Mouse (Mus musculus) liver, adult 2 months (tissue): ENCODE results near the gene Dlg1. TPM values are rescaled to one million over a fixed set of nuclear protein-coding genes. Genes with fewer than 3 reads are reported as not detected.
"Not testable (repeated sequence)": the region's sequence is repeated elsewhere in the genome, so short reads cannot be mapped to it uniquely, and the experiment has no call there.

ENCODE experiments used
- DNase-seq: peaks from one replicate; pipeline ENCODE4 v3.0.0-alpha.2; 2011; ENCODE audit warnings: low read depth, low spot score; ENCODE audit errors: extremely low read depth
- H3K27ac ChIP-seq: fragments of 200-500 bp; replicated peaks from 2 replicates; pipeline ENCODE4 v1.5.1; 2012; ENCODE audit warnings: low read depth, mild to moderate bottlenecking, control low read depth, inconsistent platforms, low read length; ENCODE audit not compliant: insufficient read depth
- H3K27me3 ChIP-seq: fragments of 200-500 bp; 2 replicates; pipeline ENCODE4 v1.6.1; 2012; ENCODE audit warnings: mild to moderate bottlenecking, moderate library complexity, low read length, inconsistent platforms; ENCODE audit not compliant: control insufficient read depth, insufficient read depth
- H3K36me3 ChIP-seq: fragments of 200-500 bp; 2 replicates; pipeline ENCODE4 v1.6.1; 2012; ENCODE audit warnings: low read length, inconsistent platforms; ENCODE audit not compliant: control insufficient read depth, insufficient read depth
- H3K4me1 ChIP-seq: fragments of 200-500 bp; 2 replicates; pipeline ENCODE4 v1.6.1; 2011; ENCODE audit warnings: low read length; ENCODE audit not compliant: control insufficient read depth, insufficient read depth
- H3K4me3 ChIP-seq: fragments of 200-500 bp; 2 replicates; pipeline ENCODE4 v1.5.1; 2011; ENCODE audit warnings: low read depth, mild to moderate bottlenecking, control low read depth, low read length, moderate library complexity; ENCODE audit not compliant: insufficient read depth
- H3K79me2 ChIP-seq: fragments of 200-500 bp; 2 replicates; pipeline ENCODE4 v1.6.1; 2012; ENCODE audit warnings: inconsistent platforms, mild to moderate bottlenecking, low read length, moderate library complexity; ENCODE audit not compliant: control insufficient read depth, insufficient read depth
- H3K9ac ChIP-seq: fragments of 200-500 bp; 2 replicates; pipeline ENCODE4 v1.6.1; 2012; ENCODE audit warnings: low read depth, mild to moderate bottlenecking, control low read depth, inconsistent platforms, low read length
- CTCF ChIP-seq: fragments of 200-500 bp; IDR thresholded peaks from 2 replicates; pipeline ENCODE4 v1.5.1; 2011; ENCODE audit warnings: low read depth, low read length, control low read depth
- POLR2A ChIP-seq: fragments of 200-500 bp; IDR thresholded peaks from 2 replicates; pipeline ENCODE4 v1.6.1; 2011; ENCODE audit warnings: low read length, control low read depth; ENCODE audit not compliant: insufficient read depth; ENCODE audit errors: extremely low read depth
- WGBS: fragments of 180-500 bp; shearing (Covaris S2); methylation state at CpG from one replicate; pipeline ENCODE4 v1.1.7; 2018; 5-methylcytosine and 5-hydroxymethylcytosine counted together
- polyA plus RNA-seq: library from polyadenylated mRNA; depleted of rRNA; stranded (reverse); fragments of >200 nt; gene quantifications from 2 replicates; pipeline ENCODE4 v1.2.3, GENCODE M21; 2012
- total RNA-seq: library from RNA; depleted of rRNA; stranded (reverse); fragments of >200 nt; gene quantifications from 2 replicates; pipeline ENCODE4 v1.2.3, GENCODE M21; 2014

Gene Dlg1
- total and polyA plus RNA-seq, 2 experiments = 10.8 to 42.7 TPM

DNA sequence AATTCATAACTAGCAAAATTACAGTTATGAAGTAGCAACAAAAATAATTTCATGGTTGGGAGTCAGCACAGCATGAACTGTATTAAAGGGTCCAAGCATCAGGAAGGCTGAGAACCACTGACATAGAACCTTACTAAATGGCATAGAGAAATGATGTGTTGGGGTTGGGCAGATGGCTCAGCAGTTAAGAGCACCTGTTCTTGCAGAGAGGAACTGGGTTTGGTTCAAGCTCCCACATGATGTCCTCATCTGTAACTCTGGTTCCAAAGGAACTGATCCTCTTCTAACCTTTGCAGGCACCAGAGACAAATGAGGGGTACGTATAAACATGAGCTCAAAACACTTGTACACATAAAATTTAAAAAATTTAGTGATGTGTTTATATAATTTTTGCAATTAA lies 59.7 kb downstream of the Dlg1 start:
- TF ChIP-seq CTCF (no peak), POLR2A (no peak)
- no peak overlapping the region for H3K4me3 ChIP-seq
- WGBS = 94% methylated on average over 1 of the region's 1 CpGs
- H3K27me3 ChIP-seq = no peaks in the 10 kb centered on the region
- H3K4me1 ChIP-seq = no peaks in the 10 kb centered on the region
- H3K36me3 ChIP-seq = no peaks in the 10 kb centered on the region
- H3K79me2 ChIP-seq = peaks cover 17% of the 10 kb centered on the region
- H3K27ac ChIP-seq = no peak overlapping the region
- no peak for DNase-seq
- H3K9ac ChIP-seq = no peak overlapping the region

DNA sequence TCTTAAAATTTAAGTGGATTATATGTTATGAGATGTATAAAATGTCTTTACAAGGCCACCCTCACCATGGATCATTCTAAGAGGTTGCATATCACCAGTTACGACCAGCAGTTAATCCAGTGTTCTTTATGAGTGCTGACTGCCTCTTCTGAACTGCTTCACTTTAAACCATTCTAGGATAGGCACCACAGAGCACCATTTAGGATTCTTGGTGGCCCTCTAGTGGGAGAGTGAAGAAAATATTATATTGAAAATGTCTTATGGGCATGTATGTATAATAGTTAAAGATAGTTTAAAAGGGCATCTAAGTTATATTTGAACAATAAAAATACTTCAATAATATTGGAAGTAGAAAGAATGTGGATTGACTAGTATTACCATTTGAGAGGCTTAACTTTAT lies 60.9 kb downstream of the Dlg1 start:
- no peaks in the 10 kb centered on the region for H3K36me3 ChIP-seq
- H3K4me1 ChIP-seq = no peaks in the 10 kb centered on the region
- peak; percentile 43 for DNase-seq
- no peak overlapping the region for H3K4me3 ChIP-seq
- H3K27me3 ChIP-seq = no peaks in the 10 kb centered on the region
- no peak overlapping the region for H3K9ac ChIP-seq
- WGBS = 42% methylated on average over 1 of the region's 1 CpGs
- H3K27ac ChIP-seq = no peak overlapping the region
- TF ChIP-seq POLR2A = no peak
- peak; percentile 18; the same call in 1 of the 2 replicates for TF ChIP-seq CTCF
- peaks cover 17% of the 10 kb centered on the region for H3K79me2 ChIP-seq

DNA sequence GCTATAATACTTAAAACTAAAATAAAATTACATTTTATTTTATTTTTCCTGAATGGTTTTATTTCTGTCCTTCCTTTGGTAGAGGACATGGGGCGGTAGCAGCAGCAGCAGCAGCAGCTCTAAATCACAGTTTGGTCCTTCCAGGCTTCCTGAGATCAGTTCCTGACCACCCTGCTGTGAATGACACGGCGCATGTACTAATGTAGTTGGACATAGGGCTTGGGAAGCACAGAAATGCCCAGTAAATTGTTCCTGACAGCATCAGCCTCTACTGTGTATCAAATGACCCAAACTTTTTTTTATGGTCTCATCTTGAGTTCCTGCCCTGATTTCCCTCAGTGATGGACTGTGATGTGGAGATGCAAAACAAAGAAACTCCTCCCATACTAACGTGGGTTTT lies 61.6 kb downstream of the Dlg1 start:
- no peaks in the 10 kb centered on the region for H3K27me3 ChIP-seq
- no peaks in the 10 kb centered on the region for H3K36me3 ChIP-seq
- TF ChIP-seq POLR2A = no peak
- H3K4me3 ChIP-seq = no peak overlapping the region
- no peak for DNase-seq
- no peak overlapping the region for H3K27ac ChIP-seq
- H3K4me1 ChIP-seq = no peaks in the 10 kb centered on the region
- no peak overlapping the region for H3K9ac ChIP-seq
- H3K79me2 ChIP-seq = peaks cover 10% of the 10 kb centered on the region
- 87% methylated on average over 4 of the region's 4 CpGs for WGBS

DNA sequence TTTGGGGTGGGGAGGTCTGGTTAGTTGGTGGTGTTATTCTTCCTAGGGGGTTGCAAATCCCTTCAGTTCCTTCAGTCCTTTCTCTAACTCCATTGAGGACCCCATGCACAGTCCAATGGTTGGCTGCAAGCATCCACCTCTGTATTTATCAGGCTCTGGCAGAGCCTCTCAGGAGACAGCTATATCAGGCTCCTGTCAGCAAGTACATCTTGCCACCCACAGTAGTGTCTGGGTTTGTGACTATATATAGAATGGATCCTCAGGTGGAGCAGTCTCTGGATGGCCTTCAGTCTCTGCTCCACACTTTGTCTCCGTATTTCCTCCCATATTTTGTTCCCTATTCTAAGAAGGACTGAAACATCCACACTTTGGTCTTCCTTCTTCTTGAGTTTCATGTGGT lies 67.7 kb downstream of the Dlg1 start:
- not testable (repeated sequence) for DNase-seq, H3K36me3 ChIP-seq

DNA sequence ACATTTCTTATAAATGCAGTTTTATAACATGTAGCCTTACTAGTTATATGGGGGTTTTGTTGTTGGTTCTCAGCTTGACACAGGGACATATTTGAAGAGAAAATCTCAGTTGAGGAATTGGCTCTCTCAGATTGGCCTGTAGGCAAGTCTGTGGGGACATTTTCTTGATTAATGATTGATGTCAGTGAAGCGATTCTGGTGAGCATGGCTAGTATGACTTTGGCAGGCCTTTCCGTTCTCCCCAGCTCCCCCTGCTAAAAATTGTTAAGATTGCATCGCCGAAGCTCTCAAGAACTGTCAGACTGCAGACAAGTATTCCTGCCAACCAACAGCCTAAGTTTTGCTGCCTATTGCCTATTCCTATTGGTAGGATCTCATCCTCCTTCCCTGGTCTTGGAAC lies 73.8 kb downstream of the Dlg1 start:
- 25% methylated on average over 4 of the region's 4 CpGs for WGBS
- TF ChIP-seq CTCF (no peak), POLR2A (no peak)
- H3K36me3 ChIP-seq = no peaks in the 10 kb centered on the region

More for the DNA sequence above, 67.7 kb downstream of the Dlg1 start:
- H3K4me3 ChIP-seq, H3K27me3 ChIP-seq, H3K4me1 ChIP-seq, H3K27ac ChIP-seq, H3K9ac ChIP-seq: not testable (repeated sequence)
- peaks cover 14% of the 10 kb centered on the region; the same call in 1 of the 2 replicates for H3K79me2 ChIP-seq
- WGBS = 95% methylated on average over 1 of the region's 1 CpGs

DNA sequence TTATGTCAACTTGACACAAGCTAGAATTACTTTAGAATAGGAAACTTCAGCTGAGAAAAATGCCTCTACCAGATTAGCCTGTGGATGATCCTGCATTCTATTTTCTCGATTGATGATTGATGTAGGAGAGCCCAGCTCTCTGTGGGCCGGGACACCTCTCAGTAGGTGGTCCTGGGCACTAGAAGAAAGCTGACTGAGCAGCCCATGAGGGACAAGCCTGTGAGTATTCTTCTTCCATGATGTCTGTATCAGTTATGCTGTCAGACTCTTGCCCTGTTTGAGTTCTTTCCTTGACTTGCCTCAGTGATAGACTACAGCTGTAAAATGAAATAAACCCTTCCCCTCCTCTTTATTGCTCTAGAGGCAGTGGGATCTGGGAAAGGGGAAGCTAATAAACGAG lies 74.5 kb downstream of the Dlg1 start:
- no peaks in the 10 kb centered on the region for H3K36me3 ChIP-seq
- no peak overlapping the region for H3K27ac ChIP-seq
- DNase-seq = no peak
- no peak overlapping the region for H3K4me3 ChIP-seq
- TF ChIP-seq POLR2A (no peak), CTCF (no peak)
- peaks cover 5% of the 10 kb centered on the region for H3K4me1 ChIP-seq
- H3K9ac ChIP-seq = no peak overlapping the region
- no peaks in the 10 kb centered on the region for H3K27me3 ChIP-seq
- H3K79me2 ChIP-seq = peaks cover 5% of the 10 kb centered on the region; the same call in 1 of the 2 replicates
- WGBS = 67% methylated on average over 3 of the region's 3 CpGs

More for the DNA sequence above, 73.8 kb downstream of the Dlg1 start:
- Histone ChIP-seq H3K9ac (no peak overlapping the region), H3K4me3 (no peak overlapping the region), H3K27ac (peak overlapping the region; percentile 18), H3K27me3 (no peaks in the 10 kb centered on the region), H3K4me1 (peaks cover 5% of the 10 kb centered on the region), H3K79me2 (peaks cover 2% of the 10 kb centered on the region; the same call in 1 of the 2 replicates)
- no peak for DNase-seq
